Mouse (Mus musculus) common myeloid progenitor, adult 5-6 weeks (primary cell): ENCODE data around the gene 4933406M09Rik. TPM values are rescaled to one million over a fixed set of nuclear protein-coding genes. Genes with fewer than 3 reads are reported as not detected.

Experiments used
- ATAC-seq: replicated peaks from 2 replicates; pipeline ENCODE4 v1.8.0; 2016; ENCODE audit warnings: low read depth, mild to moderate bottlenecking, moderate TSS enrichment, inconsistent platforms; ENCODE audit not compliant: poor library complexity, severe bottlenecking
- total RNA-seq: library from RNA; stranded (forward); fragments of 200-1000, 187-1606 nt; gene quantifications from 2 replicates; pipeline ENCODE4 v1.2.3, GENCODE M21; 2017

4933406M09Rik gene
- not detected in 2 replicates for total RNA-seq

DNA sequence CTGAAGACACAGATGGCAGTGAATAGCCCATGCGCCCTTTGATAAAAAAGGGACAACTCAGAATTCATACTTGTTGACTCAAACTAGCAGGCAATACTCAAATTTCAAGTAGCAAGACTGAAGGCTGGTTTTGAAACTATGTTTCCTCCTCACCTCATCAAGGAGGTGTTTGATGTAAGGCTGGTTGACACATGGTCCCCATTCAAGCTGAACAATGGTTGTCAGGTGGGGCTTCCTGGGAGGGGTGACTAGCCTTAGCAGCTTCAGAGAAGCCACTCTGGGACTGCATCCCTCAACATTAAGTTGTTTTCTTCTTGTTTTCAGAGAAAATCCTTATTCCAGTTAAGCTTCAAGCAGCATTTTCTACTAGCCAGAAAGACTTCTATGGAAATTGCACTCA lies at the start of gene 4933406M09Rik:
Gene 4933406M09Rik, plus strand, starts transcription at position 275 of the 400 bp plus-strand sequence.
- no peak for ATAC-seq

DNA sequence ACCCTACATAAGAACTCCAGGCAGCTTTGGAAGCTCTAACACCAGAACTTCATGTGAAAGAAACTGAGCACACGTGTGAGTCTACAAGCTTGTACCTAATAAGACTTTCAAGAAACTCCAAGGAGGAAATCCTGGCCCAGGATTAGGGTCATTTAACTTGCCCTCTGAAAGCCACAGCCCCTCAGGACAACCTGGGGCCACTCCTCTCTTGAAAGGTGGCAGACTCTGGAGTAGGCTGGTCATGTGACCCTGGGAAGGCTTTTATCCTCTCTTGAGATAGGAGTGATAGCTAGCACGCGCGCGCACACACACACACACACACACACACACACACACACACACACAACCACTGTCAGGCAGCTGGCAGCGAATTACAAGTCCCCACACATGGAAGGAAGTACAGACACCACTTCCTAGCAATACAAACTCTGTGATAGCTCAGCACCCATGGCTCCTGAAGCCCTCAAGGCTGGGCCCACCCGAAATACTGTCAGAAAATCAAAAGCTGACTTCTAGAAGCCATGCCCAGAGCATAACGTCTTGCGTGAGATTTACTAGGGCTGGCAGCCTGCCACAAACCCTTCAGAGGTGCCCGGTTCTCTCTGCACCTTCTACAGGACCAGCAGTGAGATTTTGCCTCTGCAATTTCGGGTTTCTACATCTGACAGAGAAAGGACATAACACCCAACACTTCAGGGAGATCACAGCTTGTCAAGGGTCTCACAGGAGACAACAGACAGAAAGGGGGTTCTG lies 48.6 kb upstream of the 4933406M09Rik start:
- ATAC-seq, result no peak

DNA sequence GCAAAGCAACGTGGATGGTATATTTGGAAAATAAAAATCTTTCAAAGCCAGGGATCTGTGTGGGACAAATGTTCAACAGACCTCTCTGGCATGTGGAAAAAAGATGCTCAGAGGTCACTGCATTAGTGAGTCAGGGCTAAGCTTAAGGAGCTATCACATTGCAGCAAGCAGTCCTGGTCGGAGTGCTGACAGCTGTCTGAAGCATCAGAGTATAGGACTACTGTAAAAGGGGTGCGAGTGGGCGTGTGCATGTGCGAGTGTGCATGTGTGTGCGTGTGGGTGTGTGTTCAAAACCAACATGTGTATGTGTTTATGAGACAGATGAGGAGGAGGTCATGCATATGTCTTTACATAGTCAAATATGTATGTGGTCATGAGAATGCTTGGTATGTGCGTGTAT lies 46.6 kb upstream of the 4933406M09Rik start:
- ATAC-seq, result no peak

DNA sequence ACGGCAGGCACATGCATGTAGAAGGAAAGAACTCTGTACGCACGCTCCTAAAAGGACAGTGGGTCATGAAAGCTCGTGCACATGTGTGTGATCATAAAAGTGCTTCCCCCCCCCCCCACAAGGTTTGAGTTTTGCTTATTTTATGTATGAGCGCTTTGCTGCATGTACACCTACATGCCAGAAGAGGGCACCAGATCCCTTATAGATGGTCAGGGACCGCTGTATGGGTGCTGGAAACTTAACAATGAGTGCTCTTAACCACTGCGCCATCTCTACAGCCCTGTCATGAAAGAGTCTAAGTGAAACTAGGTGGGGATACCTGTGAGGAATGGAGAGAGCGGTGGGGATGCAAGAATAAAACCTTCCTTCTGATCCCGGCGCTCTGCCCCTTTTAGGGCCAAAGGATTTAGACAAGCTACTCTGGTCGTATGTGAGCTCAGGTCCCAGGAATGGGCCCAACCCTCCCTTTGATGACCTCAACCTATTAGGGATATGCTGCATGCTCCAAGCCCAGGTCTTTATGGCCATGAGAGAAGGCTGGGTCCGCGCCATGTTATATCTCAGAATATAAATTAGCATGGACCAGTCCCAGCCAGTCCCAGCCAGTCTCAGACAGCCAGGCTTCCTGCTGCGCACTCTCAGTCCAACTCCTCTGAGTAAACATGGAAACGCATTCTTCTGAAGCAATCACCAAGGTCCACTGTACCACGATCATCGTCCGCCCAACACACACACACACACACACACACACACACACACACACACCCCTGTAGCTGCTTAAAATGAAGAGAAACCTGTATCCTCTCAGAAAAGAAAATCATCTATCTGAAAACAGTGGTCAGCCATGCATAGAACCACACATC lies 45.8 kb upstream of the 4933406M09Rik start:
- no peak for ATAC-seq

DNA sequence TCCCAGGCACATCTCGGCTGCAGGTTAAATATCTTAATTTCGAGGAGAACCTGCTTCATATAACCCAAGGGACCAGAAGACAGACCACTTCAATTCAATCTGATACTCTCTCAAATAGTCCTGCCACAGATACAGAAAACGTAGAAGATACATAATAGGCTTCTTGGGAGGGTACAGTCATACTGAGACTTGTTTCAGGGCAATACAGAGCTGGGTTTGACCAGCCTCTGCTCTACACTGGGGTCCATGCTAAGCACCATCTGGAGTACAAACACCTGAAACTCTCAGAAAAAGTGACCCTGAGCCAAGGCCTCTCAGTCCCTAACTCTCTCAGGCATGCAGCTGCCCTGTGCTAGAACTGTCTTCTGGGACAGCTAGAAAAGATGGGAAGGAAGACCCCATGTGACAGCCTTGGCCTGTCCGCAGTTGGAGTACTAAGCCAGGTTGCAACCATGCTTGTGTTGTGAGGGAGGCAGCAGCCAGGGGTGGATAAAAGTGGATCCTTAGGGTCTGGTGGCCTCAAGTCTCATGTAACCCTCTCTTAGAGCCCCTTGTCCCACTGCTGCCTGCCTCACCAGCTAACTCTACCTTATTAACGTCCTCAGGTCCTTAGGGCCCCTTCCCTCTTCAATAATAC lies 44.0 kb upstream of the 4933406M09Rik start:
- no peak for ATAC-seq

DNA sequence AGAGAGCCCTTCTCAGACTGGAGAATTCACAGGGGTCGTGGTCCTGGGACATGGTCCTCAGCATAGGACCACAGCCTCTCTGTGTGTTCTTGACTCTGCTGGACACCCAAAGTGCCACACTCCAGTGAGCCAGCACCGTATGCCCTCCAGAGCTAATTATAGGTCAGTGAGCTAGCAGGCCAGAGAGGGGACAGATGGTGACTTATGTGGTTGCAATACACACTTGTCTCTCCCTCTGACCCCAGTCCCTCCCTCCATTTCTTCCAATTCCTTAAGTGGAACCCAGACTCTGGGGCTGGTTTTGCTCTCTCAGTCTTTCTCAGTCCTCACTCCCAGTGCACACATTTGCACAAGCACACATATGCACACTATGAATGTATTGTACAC lies 43.5 kb upstream of the 4933406M09Rik start:
- no peak for ATAC-seq

DNA sequence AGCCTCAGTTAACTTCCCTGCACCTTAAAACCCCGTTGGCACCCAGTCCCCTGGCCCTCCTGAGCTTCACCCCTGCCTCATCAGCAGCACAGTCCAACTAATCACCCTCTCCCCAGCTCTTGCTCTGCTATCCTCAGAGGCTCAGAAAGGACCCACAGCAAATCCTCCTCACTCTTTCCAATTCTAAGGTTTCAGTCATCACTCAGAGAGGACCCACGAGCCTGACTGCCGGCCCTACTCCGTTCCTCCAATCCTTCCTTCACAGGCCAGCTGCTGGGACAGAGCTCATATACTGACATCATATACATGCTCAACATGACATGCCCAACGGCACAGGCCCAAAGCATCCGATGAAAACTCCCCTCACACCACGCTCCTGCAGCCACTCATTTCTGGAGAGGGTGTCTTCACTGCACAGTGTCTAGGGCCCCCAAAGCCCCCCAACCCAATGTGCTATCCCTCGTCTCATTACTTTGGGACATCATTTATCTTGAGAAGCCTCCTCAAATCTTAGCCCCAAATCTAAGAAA lies 42.9 kb upstream of the 4933406M09Rik start:
- no peak for ATAC-seq

DNA sequence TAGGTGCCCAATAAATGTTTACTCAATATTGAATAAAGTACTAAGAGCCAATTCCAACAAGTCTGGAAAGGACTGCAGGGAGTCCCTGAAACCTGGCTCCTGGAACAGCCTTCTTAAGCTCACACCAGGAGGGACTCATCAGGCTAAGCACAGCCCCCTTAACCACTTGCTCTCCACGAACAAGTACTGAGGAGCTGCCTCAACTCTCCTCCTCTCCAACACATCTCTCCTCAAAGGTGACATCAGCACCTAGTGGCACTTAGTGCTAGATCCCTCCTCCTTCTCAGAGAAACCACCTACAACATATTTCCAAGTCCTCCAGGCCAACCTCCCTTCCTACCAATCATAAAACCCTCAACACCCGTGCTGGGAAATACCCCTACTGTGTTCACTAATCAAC lies 42.2 kb upstream of the 4933406M09Rik start:
- no peak for ATAC-seq

DNA sequence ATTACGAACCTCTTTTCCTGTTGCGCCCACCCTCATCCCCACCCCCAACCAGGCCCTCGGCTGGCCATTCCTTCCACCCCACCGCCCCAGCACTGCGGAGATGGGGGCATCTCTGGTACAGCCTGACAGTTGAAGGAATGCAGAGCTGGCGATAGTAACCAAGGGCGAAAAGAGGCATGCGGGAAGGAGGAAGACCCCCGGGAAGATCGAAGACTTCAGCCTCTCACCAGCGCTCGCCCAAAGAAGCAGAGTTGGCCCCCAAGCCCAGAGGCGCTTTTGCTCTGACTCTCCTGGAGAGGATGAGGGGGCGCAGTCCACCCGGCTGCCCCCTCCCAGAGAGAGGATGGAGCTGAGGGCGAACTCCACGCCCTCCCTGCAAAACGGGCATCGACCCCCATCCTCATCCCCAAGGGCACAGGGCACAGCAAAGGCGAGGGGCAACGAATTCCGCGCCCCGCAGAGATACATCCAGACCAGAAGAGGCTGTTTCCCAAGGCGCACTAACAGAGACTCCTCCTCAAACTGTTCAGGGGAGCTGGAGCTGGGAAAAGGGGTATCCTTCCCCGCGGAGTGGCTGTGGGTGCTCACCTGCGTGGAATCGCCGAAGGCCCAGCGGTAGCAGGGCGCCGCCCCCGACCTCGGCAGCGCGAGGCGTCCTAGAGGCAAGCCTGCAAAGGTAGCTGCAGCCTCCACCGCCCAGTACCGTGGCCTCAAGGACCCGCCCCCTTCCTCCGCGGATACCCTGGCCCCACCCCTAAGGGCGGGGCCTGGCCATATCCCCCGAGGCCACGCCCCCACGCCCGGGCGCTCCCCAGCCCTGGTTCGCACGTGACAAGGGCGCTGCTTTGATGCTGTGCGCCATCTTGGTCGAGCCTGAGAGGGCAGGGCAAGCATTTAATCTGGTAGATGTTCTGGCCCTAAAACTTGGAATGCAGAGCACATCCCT lies 41.5 kb upstream of the 4933406M09Rik start:
- ATAC-seq, result peak; percentile 96

DNA sequence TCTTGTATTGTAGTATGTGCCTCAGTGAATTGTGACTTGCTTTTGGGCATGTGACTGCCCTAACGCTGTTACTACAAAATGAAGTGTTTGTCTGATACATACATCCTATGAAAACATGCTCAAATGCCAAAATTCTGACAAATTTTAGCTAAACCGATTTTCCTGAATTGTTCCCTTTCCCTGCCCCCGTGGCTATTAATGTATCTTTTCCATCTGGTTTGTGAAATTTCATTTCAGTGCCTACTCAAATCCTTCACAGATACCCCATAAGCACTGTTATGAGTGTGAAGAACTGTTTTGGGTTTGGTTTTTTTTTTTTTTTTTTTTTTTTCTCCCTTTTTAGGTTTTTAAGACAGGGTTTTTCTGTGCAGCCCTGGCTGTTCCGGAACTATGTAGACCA lies 40.7 kb upstream of the 4933406M09Rik start:
- no peak for ATAC-seq

DNA sequence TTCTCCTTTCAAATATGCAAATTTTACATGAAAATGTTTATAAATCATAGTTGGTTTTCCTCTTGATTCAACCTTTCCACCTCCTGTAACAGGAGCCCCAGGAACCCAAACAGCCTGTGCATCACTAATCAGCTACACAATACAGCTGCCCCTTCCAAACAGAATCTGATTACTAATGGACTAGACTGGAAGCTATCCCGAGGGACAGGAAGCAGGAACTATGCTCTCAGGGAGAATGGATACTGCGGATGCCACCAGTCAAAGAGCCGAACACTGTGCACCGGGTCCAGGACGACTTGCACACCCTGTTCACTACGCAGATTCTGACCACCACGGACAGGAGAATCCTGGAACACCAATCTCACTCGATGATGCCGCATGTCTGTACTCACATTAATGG lies 37.9 kb upstream of the 4933406M09Rik start:
- ATAC-seq, result no peak

DNA sequence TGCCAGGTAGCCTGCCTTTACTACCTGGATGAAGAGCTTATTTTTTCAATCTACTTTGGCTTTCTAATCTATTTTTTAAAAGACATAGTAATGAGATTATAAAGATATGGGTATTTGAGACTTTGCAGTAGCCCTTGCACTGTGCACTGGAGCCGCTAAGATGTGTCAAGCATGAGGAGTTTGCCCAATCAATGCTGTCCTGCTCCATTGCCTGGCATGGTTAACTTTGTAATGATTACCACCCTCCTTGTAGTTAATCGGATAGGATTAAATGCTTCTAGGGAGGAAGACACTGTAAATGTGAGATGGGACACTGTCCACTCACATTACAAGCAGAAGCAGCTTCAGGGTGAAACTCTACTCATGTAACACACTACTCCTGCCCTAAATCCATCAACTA lies 32.4 kb upstream of the 4933406M09Rik start:
- no peak for ATAC-seq

DNA sequence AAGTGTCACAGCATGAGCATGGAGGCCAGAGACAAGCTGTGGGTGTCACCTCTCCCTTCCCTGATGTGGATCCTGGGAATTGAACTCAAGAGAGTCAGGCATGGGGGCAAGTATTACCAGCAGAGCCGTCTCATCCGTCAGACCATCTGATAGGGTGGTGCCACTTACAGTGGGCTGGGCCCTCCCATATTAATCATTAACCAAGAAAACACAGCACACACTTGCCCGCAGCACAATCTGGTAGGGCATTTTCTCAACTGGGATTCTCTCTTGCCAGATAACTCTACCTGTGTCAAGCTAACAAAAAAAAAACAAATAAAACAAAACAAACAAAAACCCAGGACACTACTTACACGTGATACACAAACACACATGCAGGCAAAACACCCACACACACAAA lies 28.3 kb upstream of the 4933406M09Rik start:
- no peak for ATAC-seq

DNA sequence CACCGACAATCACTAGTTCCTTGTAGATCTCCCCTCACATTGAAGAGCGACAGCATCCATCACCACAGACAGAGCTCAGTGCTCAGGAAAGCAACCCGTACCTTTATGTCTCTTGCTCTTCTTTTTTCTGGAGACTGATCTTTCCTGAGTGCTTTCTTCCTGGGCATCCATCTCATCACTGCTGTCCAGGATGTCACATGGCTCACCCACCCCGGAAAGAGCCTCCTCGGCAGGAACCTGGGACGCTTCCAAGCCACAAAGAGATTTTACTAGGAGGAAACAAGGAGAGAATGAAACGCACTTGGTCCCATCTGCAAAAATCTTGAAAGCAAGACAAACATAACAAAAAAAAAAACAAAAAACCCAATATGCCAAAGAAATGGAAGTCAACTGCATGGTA lies 25.1 kb upstream of the 4933406M09Rik start:
- ATAC-seq, result no peak

DNA sequence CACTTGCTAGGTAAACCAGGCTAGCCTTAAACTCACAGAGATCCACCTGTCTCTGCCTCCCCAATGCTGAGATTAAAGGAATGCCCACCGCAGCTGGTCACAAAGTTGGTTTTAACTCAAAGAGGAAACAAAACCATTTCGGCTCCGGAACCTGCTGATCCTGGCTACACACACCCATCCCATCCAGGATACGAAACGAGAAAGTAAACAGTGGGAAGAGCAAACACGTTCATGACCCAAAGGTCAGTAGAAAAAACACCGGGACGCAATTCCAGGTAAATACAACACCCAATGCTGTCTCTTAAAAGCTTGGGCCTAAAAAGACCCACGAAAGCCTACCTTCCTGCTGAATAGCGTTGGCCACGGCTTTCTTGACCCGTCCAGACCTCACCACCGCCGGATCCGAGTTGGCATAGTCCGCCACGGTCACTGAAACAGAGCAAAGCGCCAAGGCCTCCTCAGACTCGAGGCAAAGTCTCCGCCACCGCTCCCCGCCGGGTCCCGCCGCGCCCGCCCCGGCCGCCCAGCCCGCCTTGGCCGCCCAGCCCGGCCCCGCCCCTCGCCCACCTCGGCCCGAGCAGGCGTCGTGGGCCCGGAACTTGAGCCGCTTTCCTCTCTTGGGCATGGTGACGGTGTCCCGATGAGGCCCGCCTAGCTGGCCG lies 24.4 kb upstream of the 4933406M09Rik start:
- peak; percentile 28 for ATAC-seq

DNA sequence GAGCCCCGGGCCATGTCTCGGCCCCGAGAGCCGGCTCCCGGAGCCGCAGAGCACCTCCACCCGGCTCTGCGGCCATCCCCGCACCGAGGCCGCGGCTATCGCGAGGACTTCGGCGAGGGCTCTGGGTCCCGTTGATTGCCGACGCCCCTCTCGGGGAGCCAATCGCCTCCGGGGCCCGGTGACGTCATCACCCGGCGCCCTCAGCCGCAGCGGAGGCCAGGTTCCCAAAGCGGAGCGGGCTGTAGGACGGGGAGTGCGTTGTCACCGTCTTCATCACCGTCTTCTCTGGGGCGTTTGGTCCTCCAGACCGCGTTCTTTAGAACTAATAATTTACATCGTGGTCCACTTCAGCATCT lies 23.9 kb upstream of the 4933406M09Rik start, which contains the start of gene Tmem183a:
Gene Tmem183a, minus strand, starts transcription at position 123 of the 356 bp plus-strand sequence.
- ATAC-seq, result peak; percentile 98

DNA sequence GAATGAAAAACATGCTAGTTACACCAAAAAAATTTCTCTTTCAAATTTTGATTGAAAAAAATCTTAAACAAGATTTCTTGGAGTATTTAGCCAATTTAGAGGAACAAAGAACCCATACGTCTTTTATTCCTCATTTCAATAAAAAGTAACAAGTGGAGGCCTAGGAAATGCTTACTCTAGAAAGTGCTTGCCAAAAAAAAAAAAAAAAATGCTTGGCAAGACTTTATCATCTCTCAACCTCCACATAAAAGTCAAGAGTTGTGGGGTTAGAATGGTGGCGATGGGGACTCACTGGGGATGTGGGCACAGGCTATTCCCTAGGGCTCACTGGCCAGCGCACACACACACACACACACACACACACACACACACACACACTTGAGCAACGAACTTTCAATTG lies 22.5 kb upstream of the 4933406M09Rik start:
- no peak for ATAC-seq

DNA sequence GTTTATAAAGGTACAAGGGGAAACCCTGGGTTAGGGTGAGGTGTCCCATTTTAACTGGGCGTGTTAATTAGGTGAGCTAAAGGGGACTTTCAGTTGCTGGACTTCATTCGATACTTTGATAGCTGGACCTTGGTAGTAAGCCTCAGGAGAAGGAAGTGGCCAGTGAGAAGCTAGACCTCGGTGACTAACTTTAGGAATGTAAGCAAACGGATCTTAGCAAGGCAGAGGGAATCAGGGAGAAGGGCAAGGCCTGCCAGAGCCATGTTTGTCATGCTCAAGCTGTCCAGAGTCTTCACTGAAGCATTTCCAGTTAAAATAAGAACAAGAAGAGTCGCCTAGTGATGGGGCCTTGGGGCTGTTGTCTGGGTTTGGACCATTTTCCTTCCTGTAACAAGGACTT lies 20.2 kb upstream of the 4933406M09Rik start:
- no peak for ATAC-seq

DNA sequence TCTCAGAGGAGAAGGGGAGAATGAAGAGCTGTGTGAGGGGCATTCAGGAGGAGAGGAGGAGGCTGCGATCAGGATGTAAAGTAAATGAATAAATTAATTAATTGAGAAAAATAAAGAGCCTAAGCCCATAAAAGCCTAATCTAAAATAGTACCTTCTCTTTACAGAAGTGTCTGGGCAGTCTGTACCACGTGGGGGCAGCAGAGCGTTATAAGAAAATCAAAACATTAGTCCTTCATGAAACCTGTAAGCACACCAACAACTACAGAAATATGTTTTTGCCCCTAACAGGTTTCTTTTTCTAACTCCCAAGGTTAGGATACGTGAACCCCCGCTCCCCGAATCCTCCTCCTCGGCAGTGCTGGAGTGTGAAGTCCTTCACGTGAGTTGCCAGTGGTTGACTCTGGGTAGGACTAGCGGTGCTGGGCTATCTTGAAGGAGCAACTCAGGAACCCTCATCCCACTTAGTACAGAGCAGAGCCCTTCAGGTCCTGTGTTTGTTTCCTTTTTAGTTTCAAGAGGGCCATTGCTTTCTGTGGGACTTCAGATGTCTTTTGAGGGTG lies 16.9 kb upstream of the 4933406M09Rik start:
- peak; percentile 84 for ATAC-seq
